Mouse (Mus musculus): ENCODE results near the gene Igfn1. TPM values are rescaled to one million over a fixed set of nuclear protein-coding genes. Genes with fewer than 3 reads are reported as not detected.

Gene Igfn1
- under 1 TPM; 0.05 TPM for total RNA-seq (2021)

GRCm38 (mm10) chr1:136006292-136006748 lies at the start of gene Igfn1:
Gene Igfn1 (minus strand): TSS chr1:136006342.
- DNase-seq: no peak
- intact Hi-C loops (cut with DNase I): no loop called here

GRCm38 (mm10) chr1:136055771-136056170 lies 49.6 kb upstream of the Igfn1 start:
- intact Hi-C loops (cut with DNase I): no loop called here
- DNase-seq: no peak

- intact Hi-C loops (cut with DNase I): no loop called here
- no peak for DNase-seq
These were observed 46.4 kb upstream of the Igfn1 start, which contains the start of gene Cacna1s for GRCm38 (mm10) chr1:136052547-136052946. Gene Cacna1s (plus strand): TSS chr1:136052750.

DNA sequence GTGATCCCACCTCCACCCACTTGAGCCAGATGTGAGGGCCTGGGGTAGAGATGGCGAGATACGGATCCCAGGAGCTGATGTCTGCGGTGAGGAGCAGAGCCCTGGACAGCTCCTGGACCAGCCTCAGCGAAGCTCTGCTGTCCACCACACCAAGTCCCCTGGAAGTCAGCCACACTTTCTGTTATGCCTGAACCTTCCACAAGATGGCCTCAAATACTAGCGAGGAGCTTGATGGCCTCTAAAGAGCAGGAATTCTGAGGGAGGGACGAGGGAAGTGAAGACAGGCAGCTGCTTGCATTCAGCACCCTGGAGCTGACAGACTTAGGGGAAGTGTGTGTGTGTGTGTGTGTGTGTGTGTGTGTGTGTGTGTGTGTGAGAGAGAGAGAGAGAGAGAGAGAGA lies 45.3 kb upstream of the Igfn1 start:
- DNase-seq: peak; percentile 91
- intact Hi-C loops (cut with DNase I): no loop called here

DNA sequence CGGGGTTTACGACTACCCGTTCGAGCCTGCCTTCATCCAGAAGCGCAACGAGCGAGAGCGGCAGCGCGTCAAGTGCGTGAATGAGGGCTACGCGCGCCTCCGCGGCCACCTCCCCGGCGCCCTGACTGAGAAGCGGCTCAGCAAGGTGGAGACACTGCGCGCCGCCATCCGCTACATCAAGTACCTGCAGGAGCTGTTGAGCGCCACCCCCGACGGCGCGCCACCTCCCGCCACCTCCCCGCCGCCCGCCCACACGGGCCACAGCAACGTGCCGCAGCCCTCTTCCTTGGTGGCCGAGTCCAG lies 44.8 kb upstream of the Igfn1 start:
- intact Hi-C loops (cut with DNase I): no loop called here
- DNase-seq: peak in 1 of 2 experiments; percentile 13

- DNase-seq: no peak
- intact Hi-C loops (cut with DNase I): no loop called here
These were observed 44.3 kb upstream of the Igfn1 start, which contains the start of gene Ascl5 for GRCm38 (mm10) chr1:136050312-136051012. Gene Ascl5 (plus strand): TSS chr1:136050804.

- intact Hi-C loops (cut with DNase I): loop anchor here (2.0 to 5.0 kb wide), 3 partner anchors 29 to 474 kb away; no protein-coding TSS in a partner anchor
- DNase-seq: no peak
These were observed 41.8 kb upstream of the Igfn1 start for GRCm38 (mm10) chr1:136047894-136048293.

DNA sequence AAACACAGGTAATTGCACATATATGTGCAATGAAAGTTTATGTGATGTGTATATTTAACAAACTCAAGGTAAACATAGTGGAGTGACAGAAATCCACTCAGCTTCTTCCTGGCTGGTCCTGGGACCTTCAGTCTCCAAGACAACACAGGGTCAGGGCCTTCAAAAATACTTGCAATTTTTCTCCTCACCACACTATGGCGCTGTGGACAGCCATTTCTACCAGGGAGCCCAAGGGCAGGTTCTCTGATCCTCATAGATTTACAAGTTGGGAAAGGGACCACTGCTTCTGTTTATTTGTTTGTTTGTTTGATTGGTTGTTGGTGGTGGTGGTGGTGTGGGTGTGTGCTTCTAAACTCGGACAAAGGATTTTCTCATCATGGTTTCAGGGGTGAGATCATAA lies 41.3 kb upstream of the Igfn1 start:
- peak in 1 of 2 experiments; percentile 50 for DNase-seq
- intact Hi-C loops (cut with DNase I): loop anchor here (2.0 to 5.0 kb wide), 3 partner anchors 29 to 475 kb away; no protein-coding TSS in a partner anchor

- intact Hi-C loops (cut with DNase I): loop anchor here (2.0 to 5.0 kb wide), 3 partner anchors 31 to 477 kb away; no protein-coding TSS in a partner anchor
- DNase-seq: peak; percentile 45 to 64
These were observed 39.6 kb upstream of the Igfn1 start for GRCm38 (mm10) chr1:136045774-136046173.

DNA sequence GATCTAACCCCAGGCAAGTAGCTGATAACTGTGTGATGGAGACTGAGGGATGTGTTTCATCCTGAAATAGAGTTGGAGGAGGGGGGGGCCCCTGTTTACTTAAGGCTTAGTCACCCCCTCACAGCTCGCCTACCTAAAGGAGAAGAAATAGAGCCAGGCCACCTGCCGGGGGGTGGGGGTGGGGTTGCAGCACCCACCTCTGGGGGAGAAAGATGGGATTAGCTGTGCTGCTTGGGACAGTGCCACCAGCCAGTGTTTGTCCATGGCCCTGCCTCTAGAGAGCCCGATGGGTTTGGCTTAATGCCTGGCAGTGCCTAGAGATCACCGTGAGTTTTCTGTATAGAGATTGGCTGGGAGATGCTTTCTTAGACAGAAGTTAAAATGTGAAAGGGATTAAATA lies 34.7 kb upstream of the Igfn1 start:
- no peak for DNase-seq
- intact Hi-C loops (cut with DNase I): no loop called here

GRCm38 (mm10) chr1:136040452-136040851 lies 34.3 kb upstream of the Igfn1 start:
- intact Hi-C loops (cut with DNase I): no loop called here
- DNase-seq: no peak

DNA sequence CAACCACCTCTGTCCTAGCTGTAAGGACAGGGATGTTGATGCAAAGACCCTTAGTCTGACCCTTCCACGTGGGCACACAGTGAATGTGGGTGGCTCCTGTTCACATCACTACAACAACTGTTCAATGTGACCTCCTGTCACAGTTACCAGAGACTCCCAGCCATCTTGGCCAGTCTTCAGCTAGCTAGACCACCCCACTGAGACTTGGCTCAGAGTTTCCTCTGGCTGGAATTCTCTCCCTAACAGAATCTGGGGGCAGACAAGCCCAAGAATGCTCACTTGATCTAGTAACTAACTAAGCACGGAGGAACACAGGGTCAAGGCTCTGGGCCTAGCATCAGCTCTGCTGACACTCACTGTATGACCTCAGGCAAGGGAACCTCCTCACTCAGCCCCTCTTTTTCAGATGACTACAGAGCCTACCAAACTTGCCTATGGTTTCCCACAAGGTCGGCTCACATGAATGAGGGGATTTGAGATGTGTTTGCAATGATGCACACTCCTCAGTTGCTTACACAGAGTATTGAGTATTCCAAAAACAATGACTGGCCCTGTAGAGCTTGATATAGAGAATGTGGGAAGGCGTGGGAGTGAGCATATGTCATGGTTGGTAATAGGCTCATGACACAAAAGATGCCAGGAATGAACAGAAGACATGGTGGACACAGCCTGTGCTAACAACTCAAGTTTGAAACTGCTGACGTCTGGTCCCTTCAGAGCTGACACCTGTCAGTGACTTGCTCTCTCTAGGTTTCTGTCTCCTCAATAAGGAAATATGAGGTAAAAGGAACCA lies 32.8 kb upstream of the Igfn1 start:
- no peak for DNase-seq
- intact Hi-C loops (cut with DNase I): no loop called here

GRCm38 (mm10) chr1:136032961-136033360 lies 26.8 kb upstream of the Igfn1 start:
- no peak for DNase-seq
- intact Hi-C loops (cut with DNase I): no loop called here

GRCm38 (mm10) chr1:136031697-136032096 lies 25.6 kb upstream of the Igfn1 start:
- DNase-seq: no peak

GRCm38 (mm10) chr1:136030201-136030600 lies 24.1 kb upstream of the Igfn1 start:
- intact Hi-C loops (cut with DNase I): no loop called here
- DNase-seq: no peak

More at GRCm38 (mm10) chr1:136031697-136032096, 25.6 kb upstream of the Igfn1 start:
- intact Hi-C loops (cut with DNase I): no loop called here

DNA sequence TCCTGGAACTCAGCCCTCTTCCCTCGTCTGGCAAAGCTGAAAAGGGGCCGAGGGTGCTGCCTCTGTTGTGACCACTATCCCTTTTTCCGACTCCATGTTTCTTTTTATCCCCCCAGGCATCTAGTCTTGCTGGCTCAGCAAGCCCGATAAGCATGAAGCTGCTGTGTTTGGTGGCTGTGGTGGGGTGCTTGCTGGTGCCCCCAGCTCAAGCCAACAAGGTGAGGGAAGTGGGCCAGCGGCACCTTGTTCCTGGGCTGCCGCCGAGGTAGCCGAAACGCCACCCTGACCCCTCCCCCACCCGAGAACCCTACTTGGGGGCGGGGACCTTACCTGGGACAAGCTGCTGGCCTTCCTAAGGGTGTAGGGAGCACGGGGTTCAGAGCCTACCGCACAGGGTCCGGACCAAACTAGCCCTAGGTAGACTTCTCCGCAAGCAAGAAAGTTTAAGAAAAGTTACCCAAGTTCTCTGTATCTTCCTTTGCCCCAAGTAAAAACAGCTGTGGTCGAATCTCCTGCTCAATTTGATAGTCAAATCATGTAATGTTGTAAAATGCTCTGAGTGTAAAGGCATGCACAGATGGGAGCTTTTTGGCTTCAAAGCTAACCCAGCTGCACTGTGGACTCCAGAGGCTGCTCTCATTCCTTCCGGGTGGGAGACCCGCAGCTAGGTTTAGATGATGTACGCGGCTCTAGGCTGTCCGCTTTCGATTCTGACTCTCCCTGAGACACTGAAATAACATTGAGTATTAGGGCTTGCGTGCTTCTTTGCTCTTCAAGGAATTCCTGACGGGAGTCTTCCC lies 12.4 kb upstream of the Igfn1 start:
- DNase-seq: peak; percentile 27 to 39
- intact Hi-C loops (cut with DNase I): no loop called here

DNA sequence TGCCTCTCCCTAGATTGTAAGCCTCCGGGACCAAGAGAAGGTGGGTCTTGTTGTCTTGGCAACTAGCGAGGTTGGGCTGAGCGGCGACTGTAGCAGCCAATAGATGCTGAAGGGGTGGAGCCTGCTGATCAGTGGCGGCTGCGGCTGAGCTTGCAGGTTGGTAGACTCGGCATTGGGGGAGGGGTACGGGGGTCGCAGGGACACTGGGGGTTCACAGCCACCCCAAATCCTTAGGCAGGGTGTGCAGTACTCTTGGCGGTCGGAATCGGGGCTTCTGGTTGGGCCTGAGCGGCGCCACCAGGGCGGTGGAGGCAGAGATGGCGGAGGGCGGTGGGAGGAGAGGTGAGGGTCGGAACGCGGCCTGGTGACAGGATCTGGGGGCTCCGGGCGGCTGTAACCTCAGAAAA lies 11.8 kb upstream of the Igfn1 start:
- intact Hi-C loops (cut with DNase I): no loop called here
- DNase-seq: peak; percentile 96

DNA sequence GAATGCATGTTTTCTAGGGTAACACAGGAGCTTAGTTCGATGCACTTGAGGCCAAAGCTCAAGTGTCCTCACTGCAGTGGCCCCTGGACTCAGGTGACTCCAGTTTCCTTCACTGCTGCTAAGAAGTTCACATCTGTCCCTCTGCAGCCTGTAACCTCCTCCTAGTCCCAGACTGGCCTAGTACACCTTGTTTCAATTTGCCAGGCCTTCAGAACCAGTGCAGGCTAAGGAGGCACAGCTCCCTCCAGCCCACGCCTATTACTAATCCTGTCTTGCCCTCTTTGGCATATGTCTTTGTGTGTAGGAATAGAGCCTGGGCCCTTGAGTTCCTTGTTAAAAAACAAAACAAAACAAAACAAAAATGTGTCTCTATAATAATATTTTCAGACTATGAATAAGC lies 11.2 kb upstream of the Igfn1 start:
- intact Hi-C loops (cut with DNase I): no loop called here
- DNase-seq: peak in 1 of 2 experiments; percentile 10

GRCm38 (mm10) chr1:136014796-136015502 lies 8.8 kb upstream of the Igfn1 start:
- intact Hi-C loops (cut with DNase I): no loop called here
- no peak for DNase-seq

GRCm38 (mm10) chr1:136013513-136013912 lies 7.4 kb upstream of the Igfn1 start:
- intact Hi-C loops (cut with DNase I): no loop called here
- no peak for DNase-seq
